Mouse (Mus musculus) heart, adult 2 months (tissue): ENCODE data around the gene Dusp9.
A peak's percentile ranks its signal among the peaks of the same experiment; 100 is the strongest.

ENCODE experiments used
- CTCF ChIP-seq: fragments of 200-600 bp; IDR thresholded peaks from 2 replicates; pipeline ENCODE4 v1.8.1; 2022; ENCODE audit warnings: antibody characterized with exemption, mild to moderate bottlenecking, moderate library complexity
- EP300 ChIP-seq: fragments of 200-500 bp; IDR thresholded peaks from 2 replicates; pipeline ENCODE4 v1.6.1; 2011; ENCODE audit warnings: low read depth, low read length, control low read depth; ENCODE audit not compliant: insufficient read depth

DNA sequence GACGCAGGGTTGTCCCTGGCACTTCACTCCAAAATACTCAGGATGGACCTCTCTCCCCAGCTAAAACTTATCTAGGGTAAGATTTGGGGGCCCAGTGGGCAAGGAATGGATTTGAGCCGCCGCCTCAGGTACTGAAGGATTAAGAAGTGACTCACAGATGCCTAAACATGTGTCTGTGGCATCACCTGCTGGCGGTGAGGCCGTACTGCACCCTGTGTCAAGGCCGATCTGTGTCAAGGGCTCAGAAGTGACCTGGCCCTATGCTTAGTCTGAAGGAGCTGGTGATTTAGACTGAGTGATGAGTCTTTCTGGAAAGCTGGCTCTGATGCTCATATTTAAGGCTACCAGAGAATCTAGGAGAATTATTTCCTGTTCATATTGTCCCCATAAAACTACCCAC, 15.0 kb downstream of the Dusp9 start:
- TF ChIP-seq EP300 (peak; percentile 83), CTCF (peak; percentile 91)
